Mouse (Mus musculus) telencephalon, adult 2 months (tissue): Measurements from ENCODE around the gene Ccdc85a.

Experiments
- DNase-seq: peaks from one replicate; pipeline ENCODE4 v3.0.0-alpha.2; 2011; ENCODE audit warnings: low read depth, low spot score

The Ccdc85a gene

GRCm38 (mm10) chr11:28583911-28584434, at the start of gene Ccdc85a:
Gene Ccdc85a (minus strand): TSS chr11:28584324.
- peak; percentile 84 for DNase-seq

- no peak for DNase-seq
Observed at GRCm38 (mm10) chr11:28633571-28634125, 49.5 kb upstream of the Ccdc85a start.

DNA sequence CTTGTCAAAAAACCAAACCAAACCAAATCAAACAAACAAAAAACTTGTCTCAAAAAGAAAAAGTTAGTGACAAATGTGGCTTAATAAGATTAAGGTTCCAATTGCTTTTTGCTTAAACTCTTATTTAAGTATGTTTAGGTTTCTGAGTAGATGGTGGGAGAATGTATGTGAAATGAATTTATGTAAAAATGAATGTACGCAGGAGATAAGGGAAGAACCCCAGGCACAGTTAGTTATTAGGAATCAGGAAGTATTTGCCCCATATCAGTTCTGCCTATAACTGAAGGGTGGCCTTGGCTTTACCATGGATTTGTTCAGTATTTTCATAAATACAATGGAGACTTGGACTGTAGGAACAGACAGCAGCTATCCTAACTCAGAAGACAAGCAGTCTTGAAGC, 49.0 kb upstream of the Ccdc85a start:
- DNase-seq = no peak

GRCm38 (mm10) chr11:28630771-28631170, 46.6 kb upstream of the Ccdc85a start:
- no peak for DNase-seq

DNA sequence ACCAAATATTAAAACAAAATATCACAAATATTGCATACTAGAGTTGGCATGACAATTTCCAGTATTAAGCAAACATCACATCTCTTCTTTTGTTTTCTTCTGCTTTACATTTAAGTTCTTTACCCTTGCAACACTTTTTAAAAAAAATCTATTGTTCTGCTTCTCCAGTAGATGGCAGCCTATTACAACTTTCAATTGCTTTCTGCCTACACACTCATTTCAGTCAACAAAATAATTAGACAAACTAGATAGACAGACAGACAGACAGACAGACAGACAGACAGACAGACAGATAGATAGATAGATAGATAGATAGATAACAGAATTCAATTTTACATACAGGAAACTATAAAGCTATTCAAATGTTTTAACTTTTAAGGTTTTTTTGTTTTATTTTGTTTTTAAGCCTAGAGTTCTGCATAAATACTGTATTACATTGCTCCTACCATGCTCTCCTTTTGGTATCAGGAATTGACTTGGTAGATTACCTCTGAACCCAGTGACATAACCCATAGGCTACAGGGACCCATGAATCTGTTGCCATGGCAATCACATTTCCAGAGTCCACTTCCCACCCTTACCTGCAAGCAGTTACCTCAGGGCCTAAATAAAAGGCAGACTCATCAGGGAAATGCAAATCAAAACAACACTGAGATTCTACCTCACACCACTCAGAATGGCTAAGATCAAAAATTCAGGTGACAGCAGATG, 26.8 kb upstream of the Ccdc85a start:
- DNase-seq = peak; percentile 17

DNA sequence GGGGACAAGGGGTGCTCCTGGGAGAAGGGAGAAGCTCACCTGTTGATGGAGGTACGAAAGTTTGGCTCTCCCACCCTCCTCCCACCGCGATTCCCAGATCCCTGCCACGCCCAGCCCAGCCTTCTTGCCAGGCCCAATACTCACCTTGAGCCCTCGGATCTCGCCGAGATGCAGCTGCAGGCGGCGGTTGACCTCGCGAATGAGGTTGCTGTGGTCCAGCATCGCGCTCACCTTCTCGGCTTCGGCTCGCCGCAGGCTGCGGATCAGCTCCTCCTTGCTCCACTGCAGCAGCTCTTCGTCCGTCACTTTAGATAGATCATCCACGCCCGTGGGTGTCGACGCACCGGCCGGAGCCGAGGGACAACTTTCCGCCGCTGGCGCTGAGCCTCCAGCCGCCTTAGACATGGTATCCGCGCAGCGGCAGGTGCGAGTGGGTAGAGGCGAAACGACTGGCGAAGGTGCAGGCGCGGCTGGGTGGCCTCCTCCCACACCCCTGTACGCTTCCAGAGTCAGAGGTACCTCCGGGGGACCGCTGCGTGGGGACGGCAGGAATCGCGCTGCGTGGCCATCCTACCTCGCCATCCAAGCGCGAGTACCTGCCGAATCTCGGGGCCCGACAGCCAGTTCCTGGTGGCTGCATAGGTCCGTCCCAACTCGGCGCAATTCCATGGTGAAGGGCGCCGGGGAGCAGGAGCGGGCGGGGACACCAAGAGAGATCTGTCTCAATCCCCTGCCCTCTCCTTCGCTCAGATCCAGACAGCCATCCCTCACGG, 800 bp downstream of the Ccdc85a start:
- no peak for DNase-seq

- DNase-seq = no peak
Observed at GRCm38 (mm10) chr11:28582218-28582617, 1.9 kb downstream of the Ccdc85a start.

- DNase-seq = peak; percentile 88
Observed at GRCm38 (mm10) chr11:28572423-28572822, 11.7 kb downstream of the Ccdc85a start.

GRCm38 (mm10) chr11:28556420-28556819, 27.7 kb downstream of the Ccdc85a start:
- DNase-seq = no peak

DNA sequence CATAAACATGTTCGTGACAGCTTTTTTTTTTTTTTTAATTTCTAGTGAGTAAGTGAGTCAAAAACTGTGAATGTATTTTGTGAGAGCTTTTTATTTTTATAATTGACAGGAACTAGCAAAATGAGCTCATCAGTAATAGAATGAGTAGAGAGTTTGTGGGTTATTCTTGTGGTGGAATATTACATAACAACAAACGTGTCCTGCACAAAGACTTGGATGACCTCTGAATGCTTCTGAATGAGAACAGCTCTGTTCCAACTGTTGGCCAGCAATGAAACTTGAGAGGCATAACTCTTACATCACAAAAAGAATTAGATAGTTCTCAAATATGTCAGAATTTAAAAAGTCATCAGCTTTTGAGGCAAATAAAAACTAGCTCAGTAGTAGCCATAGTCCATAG, 40.7 kb downstream of the Ccdc85a start:
- DNase-seq = no peak

- DNase-seq = no peak
Observed at GRCm38 (mm10) chr11:28541307-28541706, 42.8 kb downstream of the Ccdc85a start.

DNA sequence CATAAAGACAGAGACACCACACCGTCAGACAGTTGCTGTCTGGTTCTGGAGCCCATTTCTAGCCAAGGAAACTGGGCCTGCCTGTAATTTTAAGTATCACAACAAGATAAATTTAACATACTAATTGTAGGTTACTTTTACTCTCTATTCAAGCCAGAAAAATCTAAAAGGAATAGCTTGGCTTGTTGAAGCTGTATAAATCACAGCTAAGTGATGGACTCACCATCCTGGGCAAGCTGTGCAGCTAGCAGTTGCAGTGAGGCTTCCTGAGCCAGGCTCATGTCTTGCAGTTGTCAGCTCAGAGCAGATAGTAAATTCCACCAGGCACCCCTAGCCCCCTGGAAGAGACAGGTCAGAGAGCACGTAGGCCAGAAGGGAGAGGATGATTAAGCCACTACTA, 50.8 kb downstream of the Ccdc85a start:
- DNase-seq = no peak

DNA sequence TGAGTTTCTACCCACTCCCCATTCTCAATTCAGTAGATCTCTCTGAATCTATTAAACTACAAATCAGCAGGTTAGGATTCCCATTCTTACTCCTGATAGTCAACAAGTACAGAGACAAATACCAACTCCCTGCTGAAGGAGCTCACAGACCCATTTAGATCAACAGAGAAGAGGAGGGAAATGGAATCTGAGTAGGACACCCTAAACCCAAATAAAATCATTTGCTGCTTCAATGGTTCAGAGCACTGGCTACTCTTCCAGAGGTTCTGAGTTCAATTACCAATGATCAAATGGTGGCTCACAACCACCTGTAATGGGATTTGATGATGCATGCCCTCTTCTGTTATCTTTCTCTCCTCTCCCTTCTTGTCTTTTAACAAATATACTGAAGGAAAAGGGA, 82.9 kb downstream of the Ccdc85a start:
- DNase-seq = no peak

GRCm38 (mm10) chr11:28497034-28497433, 87.1 kb downstream of the Ccdc85a start:
- DNase-seq = no peak

GRCm38 (mm10) chr11:28493362-28493761, 90.8 kb downstream of the Ccdc85a start:
- DNase-seq = no peak

GRCm38 (mm10) chr11:28491330-28491729, 92.8 kb downstream of the Ccdc85a start:
- DNase-seq = no peak

DNA sequence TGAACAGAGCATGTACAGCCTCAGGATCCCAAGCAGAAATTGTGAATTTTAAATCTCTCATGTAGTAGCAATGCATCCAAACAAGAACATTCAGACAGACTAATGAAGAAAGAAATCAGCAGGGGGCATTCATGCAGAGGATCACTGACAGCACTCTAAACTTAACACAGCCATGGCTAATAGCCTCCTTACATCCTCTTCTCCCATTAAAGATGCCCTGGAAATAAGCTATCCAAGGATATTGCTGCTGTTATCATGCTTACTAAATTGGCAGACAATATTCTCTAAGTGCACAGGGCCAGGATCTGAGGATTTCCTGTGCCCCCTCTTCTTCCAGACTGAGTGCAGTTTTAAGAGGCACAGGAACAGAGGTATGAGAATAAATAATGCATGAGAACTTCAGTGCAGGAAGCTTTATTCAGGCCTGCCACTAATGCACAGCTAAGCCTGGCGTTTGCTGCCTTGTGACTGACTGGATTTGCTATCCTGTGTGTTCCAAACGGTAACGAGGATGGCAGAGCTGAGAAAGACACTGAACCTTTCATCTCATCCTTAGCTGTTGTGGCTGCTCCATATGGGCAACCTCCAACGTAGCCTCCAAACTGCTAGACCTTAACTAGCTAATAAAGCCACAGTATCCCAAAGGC, 99.9 kb downstream of the Ccdc85a start:
- no peak for DNase-seq

DNA sequence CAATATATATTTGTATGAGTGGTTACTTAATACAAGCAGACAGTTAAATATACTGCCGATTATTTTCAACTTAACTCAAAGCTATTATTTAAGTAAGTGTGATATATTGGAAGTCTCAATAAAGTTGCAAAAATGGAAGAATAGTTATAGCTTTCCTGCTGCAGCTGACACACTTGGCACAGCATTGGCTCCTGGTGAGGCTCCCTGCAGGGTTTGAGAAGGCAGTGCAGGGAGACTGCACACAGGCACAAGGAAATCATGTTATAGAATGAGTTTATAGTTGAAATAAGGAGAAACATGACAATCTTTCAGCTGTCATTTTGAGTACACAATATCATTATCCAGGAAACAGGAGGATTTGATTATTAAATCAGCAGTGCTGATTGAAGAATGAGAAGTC, 107.0 kb downstream of the Ccdc85a start:
- no peak for DNase-seq

DNA sequence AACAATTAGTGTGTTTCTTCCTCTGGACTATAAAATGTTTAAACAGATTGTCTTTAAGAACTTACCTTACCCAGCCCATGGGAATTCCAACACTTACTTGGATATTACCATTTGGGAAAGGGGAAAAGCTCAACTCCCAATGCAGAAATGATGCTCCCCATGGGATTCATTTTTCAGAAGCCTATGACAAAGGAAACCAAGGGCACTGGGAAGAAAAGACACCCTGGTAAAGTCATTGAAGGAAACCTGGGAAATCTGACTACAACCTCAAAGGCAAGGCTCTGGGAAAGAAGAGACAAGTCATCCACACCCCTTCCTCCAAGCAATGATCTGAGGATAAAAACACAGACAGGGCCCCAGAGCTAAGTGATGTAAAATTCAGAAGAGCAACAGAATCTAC, 118.4 kb downstream of the Ccdc85a start:
- no peak for DNase-seq

GRCm38 (mm10) chr11:28464926-28465325, 119.2 kb downstream of the Ccdc85a start:
- peak; percentile 35 for DNase-seq

GRCm38 (mm10) chr11:28459165-28459564, 125.0 kb downstream of the Ccdc85a start:
- DNase-seq = peak; percentile 45

- DNase-seq = no peak
Observed at GRCm38 (mm10) chr11:28439877-28440276, 144.2 kb downstream of the Ccdc85a start.
